Mouse (Mus musculus) Muller cell, postnatal 12 days (primary cell): ENCODE measurements around the gene Eif3m.
A peak's percentile ranks its signal among the peaks of the same experiment; 100 is the strongest.
"Not testable (repeated sequence)": the region's sequence is repeated elsewhere in the genome, so short reads cannot be mapped to it uniquely, and the experiment has no call there.

Source experiments
- DNase-seq: peaks from one replicate; pipeline ENCODE4 v3.0.0-alpha.2; 2015; ENCODE audit errors: inconsistent ontology term

Eif3m gene

GRCm38 (mm10) chr2:105016967-105017287 lies at the start of gene Eif3m:
Gene Eif3m, minus strand, starts transcription at chr2:105017080.
- DNase-seq, result peak; percentile 91

DNA sequence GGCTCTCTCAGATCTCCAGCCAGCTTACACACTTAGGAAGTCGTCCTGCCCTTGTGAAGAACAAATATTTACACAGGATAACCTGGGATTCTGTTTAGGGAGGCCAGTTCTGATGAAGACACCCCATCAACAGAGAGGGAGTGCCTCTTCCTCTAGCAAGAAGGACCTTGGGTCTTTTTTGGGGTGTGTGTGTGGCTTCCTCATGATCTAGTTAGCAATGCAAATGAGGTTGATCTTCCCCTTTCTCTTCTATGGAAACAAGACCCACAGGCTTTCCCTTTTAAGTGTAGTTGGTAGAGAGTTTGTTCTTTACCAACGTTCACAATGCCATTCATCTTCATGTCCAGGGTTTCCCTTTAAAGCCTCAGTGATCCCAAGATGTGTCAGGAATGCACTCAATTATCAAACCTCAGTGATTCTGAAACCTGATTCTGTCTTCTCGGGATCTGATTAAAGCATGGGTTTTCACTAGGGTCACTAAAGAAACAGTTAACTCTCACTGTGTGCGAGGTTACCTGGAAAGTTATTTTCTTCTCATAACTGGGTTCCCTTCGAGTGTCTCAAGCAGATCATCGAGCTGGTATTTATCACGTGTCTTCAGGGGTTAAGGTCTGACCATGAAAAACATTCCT lies 46.0 kb upstream of the Eif3m start:
- peak; percentile 47 for DNase-seq

GRCm38 (mm10) chr2:105058577-105059116 lies 41.8 kb upstream of the Eif3m start:
- no peak for DNase-seq

GRCm38 (mm10) chr2:105055529-105055928 lies 38.6 kb upstream of the Eif3m start:
- no peak for DNase-seq

DNA sequence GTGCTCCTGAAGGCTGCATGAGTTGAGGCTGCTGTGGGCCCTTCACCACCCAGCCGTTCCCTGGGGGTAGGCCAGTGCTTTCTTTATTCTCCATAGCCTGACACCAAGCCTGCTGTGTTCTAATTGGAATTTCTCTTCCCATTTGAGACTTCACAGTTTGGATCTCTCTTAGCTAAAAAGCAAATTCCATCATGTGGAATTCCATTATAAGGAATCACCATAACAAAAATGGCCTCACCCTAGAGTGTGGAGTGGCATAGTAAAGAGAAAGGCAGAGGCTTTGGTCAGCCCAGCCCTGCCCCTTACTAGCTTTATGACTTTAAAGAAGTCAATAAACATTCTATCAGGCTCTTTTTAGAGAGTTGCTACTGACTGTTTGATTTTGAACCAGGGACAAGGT lies 31.4 kb upstream of the Eif3m start:
- DNase-seq, result peak; percentile 36

- DNase-seq, result no peak
Measured at GRCm38 (mm10) chr2:105043152-105043551, 26.3 kb upstream of the Eif3m start.

GRCm38 (mm10) chr2:105040859-105041258 lies 24.0 kb upstream of the Eif3m start:
- peak; percentile 55 for DNase-seq

- no peak for DNase-seq
Measured at GRCm38 (mm10) chr2:105038879-105039278, 22.0 kb upstream of the Eif3m start.

DNA sequence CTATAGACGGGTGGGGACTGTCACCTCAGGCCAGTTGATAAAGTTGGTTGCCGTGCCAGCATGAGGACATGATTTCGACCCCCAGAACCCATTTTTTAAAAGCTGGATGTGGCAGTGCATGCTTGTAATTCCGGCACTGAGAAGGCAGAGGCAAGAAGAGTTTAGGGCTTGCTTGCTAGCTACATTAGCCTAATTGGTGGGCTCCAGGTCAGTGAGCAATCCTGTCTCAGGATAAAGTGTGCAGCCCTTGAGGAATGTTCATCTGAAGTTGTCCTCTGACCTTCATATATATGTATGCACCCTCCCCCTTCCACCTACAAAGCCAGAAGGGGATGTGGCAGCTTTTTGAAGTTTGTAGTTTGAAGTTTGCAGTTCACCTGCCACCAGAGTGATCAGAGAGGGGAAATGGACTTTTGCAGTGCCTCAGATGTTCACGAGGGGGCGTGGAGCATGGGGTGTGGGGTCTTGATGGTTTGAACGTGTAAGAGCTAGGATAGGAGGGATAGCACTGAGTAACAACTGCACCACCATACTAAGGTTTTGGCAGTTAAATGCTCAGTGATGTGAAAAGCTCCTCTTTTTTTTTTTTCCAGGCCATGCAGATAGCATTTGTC lies 21.2 kb upstream of the Eif3m start:
- no peak for DNase-seq

GRCm38 (mm10) chr2:105036401-105037070 lies 19.7 kb upstream of the Eif3m start:
- DNase-seq, result peak; percentile 52

DNA sequence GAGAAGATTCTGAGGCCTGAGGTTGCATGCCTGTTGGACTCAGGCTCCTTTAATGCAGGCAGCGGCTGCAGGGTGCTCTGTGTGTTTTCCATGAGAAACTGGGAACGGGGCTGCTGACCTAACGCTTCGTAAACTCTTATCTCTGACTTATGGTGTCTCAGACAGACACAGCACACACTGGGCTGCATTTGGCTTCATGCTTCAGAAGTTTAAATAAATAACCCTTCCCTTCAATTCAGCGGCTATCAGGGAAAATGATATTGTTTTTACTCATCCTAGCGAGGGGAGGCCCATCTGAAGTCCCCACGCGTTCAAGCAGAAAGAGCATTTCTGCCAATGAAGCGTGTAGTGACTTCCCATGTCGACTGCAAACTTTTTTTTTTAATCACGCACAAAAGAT lies 19.1 kb upstream of the Eif3m start:
- DNase-seq, result peak; percentile 51

DNA sequence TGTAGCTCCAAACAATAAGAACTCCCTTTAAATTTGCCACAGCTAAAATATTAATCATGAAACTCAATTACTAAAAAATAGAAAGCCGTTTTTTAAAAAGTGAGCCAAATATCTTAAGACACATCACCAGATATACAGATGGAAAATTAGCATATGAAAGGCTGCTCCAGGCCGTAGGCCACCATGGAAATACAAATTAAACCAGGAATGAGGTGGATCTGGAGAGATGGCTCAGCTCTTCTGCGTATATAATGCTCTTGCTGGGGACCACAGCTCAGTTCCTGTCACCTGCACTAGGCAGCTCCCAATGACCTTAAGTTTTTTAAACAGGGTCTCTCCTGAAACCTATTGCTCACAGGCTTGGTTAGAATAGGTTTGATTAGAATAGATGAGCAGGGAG lies 17.2 kb upstream of the Eif3m start:
- DNase-seq, result no peak

DNA sequence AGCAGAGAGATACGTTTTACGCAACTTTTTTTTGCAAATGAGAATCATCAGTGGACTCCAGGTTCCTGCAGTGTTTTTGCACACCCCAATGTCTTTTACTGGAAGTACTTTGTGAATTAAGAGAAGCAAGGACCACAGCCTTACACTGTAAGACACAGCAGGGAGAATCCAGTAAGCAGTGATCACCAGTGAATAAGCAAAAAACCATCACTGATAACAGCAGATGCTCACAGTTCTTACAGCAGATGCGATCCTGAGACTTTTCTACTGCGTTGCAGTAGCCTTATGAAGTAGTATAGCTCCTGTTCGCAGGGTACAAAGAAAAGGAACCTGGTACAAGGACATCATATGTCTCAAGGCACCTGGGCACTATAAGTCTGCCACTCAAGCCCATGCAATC lies 13.6 kb upstream of the Eif3m start:
- DNase-seq, result no peak

DNA sequence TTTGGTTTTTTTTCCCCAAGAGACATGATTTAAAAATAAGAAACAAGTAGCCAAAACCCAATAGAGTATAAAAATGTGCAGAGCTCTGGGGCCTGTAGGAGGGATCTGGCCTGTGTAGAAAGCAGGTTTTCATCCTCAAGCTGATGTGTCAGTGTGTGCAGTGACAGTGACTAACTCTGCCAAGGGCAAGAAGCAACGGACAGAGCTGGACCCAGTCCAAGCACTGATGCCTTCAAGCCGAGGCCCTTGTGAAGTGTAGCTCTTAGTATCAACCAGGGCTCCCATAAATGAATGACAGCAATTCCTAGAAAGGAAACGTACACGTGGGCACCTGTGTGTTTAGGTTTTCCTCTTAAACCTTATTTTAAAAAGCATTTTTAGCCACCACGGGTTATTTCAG lies 11.9 kb upstream of the Eif3m start:
- no peak for DNase-seq

- DNase-seq, result no peak
Measured at GRCm38 (mm10) chr2:105026950-105027695, 10.2 kb upstream of the Eif3m start.

- not testable (repeated sequence) for DNase-seq
Measured at GRCm38 (mm10) chr2:105025610-105026009, 8.7 kb upstream of the Eif3m start.

DNA sequence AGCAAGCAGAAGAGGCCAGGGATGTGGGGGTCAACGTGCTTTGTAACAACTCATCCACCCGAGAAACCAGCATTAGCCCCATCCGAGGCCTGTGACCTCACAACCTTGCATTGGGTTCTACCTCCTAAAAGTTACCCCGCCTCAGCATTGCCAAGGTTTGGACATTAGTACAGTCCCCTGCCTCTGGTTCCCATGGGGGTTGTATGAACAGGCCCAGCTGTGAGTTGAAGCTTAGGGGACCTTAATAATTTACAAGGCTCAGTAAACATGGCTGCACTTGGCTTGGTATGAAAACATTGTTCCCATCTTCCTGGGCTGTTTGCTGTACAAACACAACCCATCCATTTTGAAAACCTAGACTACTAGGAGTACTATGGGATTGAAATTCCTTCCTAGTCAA lies 6.9 kb upstream of the Eif3m start:
- no peak for DNase-seq

- DNase-seq, result no peak
Measured at GRCm38 (mm10) chr2:105023031-105023615, 6.2 kb upstream of the Eif3m start.

- no peak for DNase-seq
Measured at GRCm38 (mm10) chr2:105021836-105022235, 5.0 kb upstream of the Eif3m start.

GRCm38 (mm10) chr2:105021256-105021655 lies 4.4 kb upstream of the Eif3m start:
- no peak for DNase-seq

DNA sequence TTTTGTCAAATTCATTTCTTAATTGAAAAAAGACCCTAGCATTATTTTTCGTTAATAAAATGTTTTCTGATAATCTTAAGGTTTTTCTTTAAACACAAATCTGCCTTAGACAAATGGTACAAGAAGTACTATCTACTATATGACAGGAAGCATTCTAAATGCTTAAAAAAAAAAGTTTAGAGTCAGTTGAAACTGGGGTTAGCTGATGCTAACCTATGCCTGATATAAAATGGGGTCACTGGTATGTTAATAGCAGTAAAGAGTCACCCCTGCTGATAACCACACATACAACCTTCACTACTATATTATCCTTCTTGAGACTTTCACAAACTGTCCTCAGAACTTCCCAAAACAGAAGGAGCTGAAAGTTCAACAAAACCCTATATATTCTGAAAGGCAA lies 2.6 kb upstream of the Eif3m start:
- DNase-seq, result no peak

GRCm38 (mm10) chr2:105017802-105018201 lies 922 bp upstream of the Eif3m start:
- DNase-seq, result no peak
